Mouse (Mus musculus) limb, embryonic 14.5 days (tissue): Measurements from ENCODE around the gene Atp6v0e. TPM values are rescaled to one million over a fixed set of nuclear protein-coding genes. Genes with fewer than 3 reads are reported as not detected.

Experiments
- ATAC-seq: fragments of 200-750 bp; cut with Nextera tagmentation; 2 replicates; pipeline ENCODE4 v1.8.0; 2017; ENCODE audit warnings: low read depth, moderate number of reproducible peaks, moderate TSS enrichment; ENCODE audit not compliant: low FRiP score
- DNase-seq: peaks from one replicate; pipeline ENCODE4 v3.0.0-alpha.2; 2015; ENCODE audit warnings: low spot score
- H3K27ac ChIP-seq: fragments of 300-500 bp; sonication (generic); replicated peaks from 2 replicates; pipeline ENCODE4 v1.5.1; 2014; ENCODE audit warnings: low read depth, mild to moderate bottlenecking, low read length, moderate library complexity, mixed read lengths
- H3K27me3 ChIP-seq: fragments of 300-500 bp; sonication (generic); 2 replicates; pipeline ENCODE4 v1.6.1; 2014; ENCODE audit warnings: low read length, mixed read lengths; ENCODE audit not compliant: control insufficient read depth, insufficient read depth
- H3K36me3 ChIP-seq: fragments of 300-500 bp; sonication (generic); 2 replicates; pipeline ENCODE4 v1.6.1; 2014; ENCODE audit warnings: mild to moderate bottlenecking, low read length, moderate library complexity, mixed read lengths; ENCODE audit not compliant: control insufficient read depth, insufficient read depth
- H3K4me1 ChIP-seq: fragments of 300-500 bp; sonication (generic); 2 replicates; pipeline ENCODE4 v1.6.1; 2014; ENCODE audit warnings: antibody characterized with exemption, low read length, mixed read lengths; ENCODE audit not compliant: control insufficient read depth, insufficient read depth
- H3K4me2 ChIP-seq: fragments of 300-500 bp; sonication (generic); replicated peaks from 2 replicates; pipeline ENCODE4 v1.6.1; 2014; ENCODE audit warnings: low read depth, mild to moderate bottlenecking, low read length, moderate library complexity; ENCODE audit not compliant: severe bottlenecking
- H3K4me3 ChIP-seq: fragments of 300-500 bp; sonication (generic); replicated peaks from 2 replicates; pipeline ENCODE4 v1.5.1; 2014; ENCODE audit warnings: low read length
- H3K9ac ChIP-seq: fragments of 300-500 bp; sonication (generic); 2 replicates; pipeline ENCODE4 v1.6.1; 2014; ENCODE audit warnings: mild to moderate bottlenecking, low read depth, low read length, moderate library complexity; ENCODE audit not compliant: severe bottlenecking
- H3K9me3 ChIP-seq: fragments of 300-500 bp; sonication (generic); 2 replicates; pipeline ENCODE4 v1.6.1; 2016; ENCODE audit warnings: low read length; ENCODE audit not compliant: control insufficient read depth
- POLR2A ChIP-seq: fragments of 200-500 bp; IDR thresholded peaks from 2 replicates; pipeline ENCODE4 v1.8.0; 2012; ENCODE audit warnings: inconsistent platforms, mild to moderate bottlenecking, moderate library complexity, borderline replicate concordance; ENCODE audit not compliant: insufficient read depth, insufficient read length; ENCODE audit errors: extremely low read depth
- WGBS: fragments of 180-500 bp; shearing (Covaris S2); extraction: QIAGEN DNeasy Blood & Tissue Kit; methylation state at CpG from one replicate; pipeline ENCODE4 v1.1.7; 2014; 5-methylcytosine and 5-hydroxymethylcytosine counted together
- polyA plus RNA-seq, 2 experiments: library from polyadenylated mRNA; depleted of rRNA in 1 of 2; stranded (reverse) in 1 of 2; unstranded in 1 of 2; fragments of >200 nt; fragmentation: Nextera tagmentation in 1 of 2; extraction: Ambion mirVana in 1 of 2; gene quantifications; 2 replicates each; pipeline versions ENCODE4 v1.2.1 to v1.2.3; 2012 to 2014

Gene Atp6v0e
- polyA plus RNA-seq, 2 experiments: 167 to 228 TPM

GRCm38 (mm10) chr17:26719405-26719804 lies 56.4 kb downstream of the Atp6v0e start:
- TF ChIP-seq POLR2A: no peak
- H3K27ac ChIP-seq: no peak overlapping the region
- DNase-seq (no peak), ATAC-seq (no peak)
- no peaks in the 10 kb centered on the region; the same call in 1 of the 2 replicates for H3K36me3 ChIP-seq
- no peaks in the 10 kb centered on the region for H3K9me3 ChIP-seq
- no peak overlapping the region for H3K9ac ChIP-seq
- no peaks in the 10 kb centered on the region for H3K27me3 ChIP-seq
- no peak overlapping the region for H3K4me3 ChIP-seq
- no peak overlapping the region for H3K4me2 ChIP-seq
- H3K4me1 ChIP-seq: peaks cover 6% of the 10 kb centered on the region

- H3K9me3 ChIP-seq: no peaks in the 10 kb centered on the region
- no peak overlapping the region for H3K9ac ChIP-seq
- H3K4me2 ChIP-seq: no peak overlapping the region
- DNase-seq (no peak), ATAC-seq (no peak)
- 84% methylated on average over 2 of the region's 2 CpGs for WGBS
- no peaks in the 10 kb centered on the region for H3K27me3 ChIP-seq
- no peak overlapping the region for H3K27ac ChIP-seq
- TF ChIP-seq POLR2A: no peak
- H3K4me1 ChIP-seq: no peaks in the 10 kb centered on the region
- no peaks in the 10 kb centered on the region; the same call in 1 of the 2 replicates for H3K36me3 ChIP-seq
- no peak overlapping the region for H3K4me3 ChIP-seq
These were observed 58.8 kb downstream of the Atp6v0e start for GRCm38 (mm10) chr17:26721802-26722201.

DNA sequence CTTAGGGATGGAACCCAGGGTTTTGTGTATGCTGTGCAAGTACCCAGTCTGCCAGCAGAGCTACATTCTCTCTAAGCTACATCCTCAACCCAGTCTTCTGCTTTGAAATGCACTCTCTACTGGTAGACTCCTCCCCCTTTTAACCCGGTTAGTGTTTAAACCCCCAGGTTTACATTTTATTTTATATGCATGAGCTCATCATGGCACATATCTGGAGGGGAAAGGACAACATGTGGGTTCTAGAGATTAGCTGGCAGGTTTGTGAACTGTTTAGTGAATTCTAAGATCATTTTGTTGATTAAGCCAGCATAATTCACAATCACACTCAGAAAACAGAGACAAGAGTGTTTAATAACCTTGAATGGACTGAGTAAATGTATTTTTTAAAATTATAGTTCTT lies 61.8 kb downstream of the Atp6v0e start:
- no peak for TF ChIP-seq POLR2A
- DNase-seq (no peak), ATAC-seq (no peak)
- Histone ChIP-seq H3K4me3 (no peak overlapping the region), H3K9me3 (no peaks in the 10 kb centered on the region), H3K27me3 (no peaks in the 10 kb centered on the region), H3K9ac (no peak overlapping the region), H3K36me3 (no peaks in the 10 kb centered on the region; the same call in 1 of the 2 replicates), H3K4me2 (no peak overlapping the region), H3K4me1 (no peaks in the 10 kb centered on the region), H3K27ac (no peak overlapping the region)
- 49% methylated on average over 1 of the region's 1 CpGs for WGBS

DNA sequence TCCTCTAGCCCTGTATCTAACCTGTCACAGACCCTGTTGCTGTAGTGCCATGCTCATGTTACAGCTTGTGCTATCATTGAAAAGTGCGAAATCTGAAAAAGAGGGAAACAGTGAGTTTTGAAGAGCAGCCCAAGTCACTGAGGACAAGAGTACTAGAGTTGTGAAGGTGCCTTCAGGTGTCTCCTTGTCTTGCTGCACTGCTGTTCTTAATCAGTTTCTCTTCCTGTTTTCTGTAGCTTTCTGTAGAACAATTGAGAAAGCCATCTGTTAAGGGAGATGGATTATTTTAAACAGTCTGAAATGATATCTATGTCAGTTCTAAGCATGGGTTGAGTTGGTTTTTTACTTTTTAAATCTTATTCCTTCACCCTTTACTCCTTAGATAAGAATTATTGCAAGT lies 63.6 kb downstream of the Atp6v0e start:
- no peak for TF ChIP-seq POLR2A
- DNase-seq: no peak
- H3K4me3 ChIP-seq: no peak overlapping the region
- H3K36me3 ChIP-seq: no peaks in the 10 kb centered on the region
- no peaks in the 10 kb centered on the region for H3K9me3 ChIP-seq
- no peak for ATAC-seq
- no peaks in the 10 kb centered on the region for H3K4me1 ChIP-seq
- H3K27me3 ChIP-seq: no peaks in the 10 kb centered on the region
- H3K27ac ChIP-seq: no peak overlapping the region
- H3K4me2 ChIP-seq: no peak overlapping the region
- WGBS: 81% methylated on average over 1 of the region's 1 CpGs
- no peak overlapping the region for H3K9ac ChIP-seq

DNA sequence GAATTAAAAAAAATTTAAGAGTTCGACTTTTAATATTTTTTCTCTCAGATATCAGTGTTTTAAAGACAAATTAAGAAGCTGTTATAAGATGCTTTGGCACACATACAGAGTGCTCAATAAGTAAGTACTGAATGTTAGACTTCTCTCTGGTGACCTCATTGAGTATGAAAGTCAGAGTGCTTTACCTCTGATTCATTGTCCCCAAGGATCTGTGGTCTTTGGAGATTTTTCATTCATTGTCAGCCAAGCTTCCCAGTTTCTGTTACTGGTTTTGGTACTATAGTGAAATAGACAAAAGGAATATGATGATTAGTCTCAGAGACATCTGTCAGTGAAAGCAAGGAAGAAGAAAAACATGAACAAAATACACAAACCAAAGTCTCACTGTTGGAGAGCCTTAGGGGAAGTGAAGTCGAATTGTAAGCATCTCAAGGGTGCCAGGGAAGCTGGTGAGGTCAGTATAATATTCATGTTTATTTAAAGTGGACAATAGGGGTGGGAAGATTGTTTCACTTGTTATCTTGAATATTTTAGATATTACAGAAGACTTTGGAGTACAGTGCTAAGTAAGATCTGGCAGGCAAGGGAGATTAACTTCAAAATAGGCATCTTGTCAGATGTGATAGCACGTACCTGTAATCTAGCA lies 64.2 kb downstream of the Atp6v0e start:
- no peak for TF ChIP-seq POLR2A
- 73% methylated on average over 3 of the region's 3 CpGs for WGBS
- ATAC-seq: no peak

More for the DNA sequence above, 64.2 kb downstream of the Atp6v0e start:
- H3K4me2 ChIP-seq: no peak overlapping the region
- H3K4me3 ChIP-seq: no peak overlapping the region
- H3K27ac ChIP-seq: no peak overlapping the region
- DNase-seq: no peak
- H3K27me3 ChIP-seq: no peaks in the 10 kb centered on the region
- no peaks in the 10 kb centered on the region for H3K36me3 ChIP-seq
- H3K4me1 ChIP-seq: no peaks in the 10 kb centered on the region
- no peaks in the 10 kb centered on the region for H3K9me3 ChIP-seq
- H3K9ac ChIP-seq: no peak overlapping the region
